Mouse (Mus musculus) spleen, adult 12 weeks (tissue): ENCODE measurements around the gene Srarp.

Source experiments
- DNase-seq: peaks from one replicate; pipeline ENCODE4 v3.0.0; 2022; ENCODE audit warnings: low spot score

Gene Srarp

GRCm38 (mm10) chr4:141435974-141436373, at the start of gene Srarp:
Gene Srarp (minus strand): TSS chr4:141436105.
- no peak for DNase-seq

DNA sequence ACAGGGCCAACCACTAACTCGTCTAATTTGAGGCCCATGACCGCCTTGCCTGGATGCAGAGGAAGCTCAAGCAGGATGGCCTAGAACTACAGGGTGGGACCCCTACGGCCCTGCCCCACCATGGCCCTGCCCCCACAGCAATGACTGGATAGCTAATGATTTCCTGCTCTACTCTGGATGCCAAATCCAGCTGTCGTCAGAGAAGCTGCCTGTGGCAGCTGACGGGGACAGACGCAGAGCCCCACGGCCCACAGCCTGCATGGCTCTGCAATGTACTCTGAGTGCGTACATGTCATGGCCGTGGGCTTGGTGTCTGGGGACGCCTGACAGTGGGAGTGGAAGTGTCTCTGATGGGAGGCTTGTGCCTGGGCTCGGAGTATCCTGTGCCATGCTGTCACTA, 48.2 kb upstream of the Srarp start:
- no peak for DNase-seq

- no peak for DNase-seq
These were observed 43.5 kb upstream of the Srarp start for GRCm38 (mm10) chr4:141479411-141479810.

DNA sequence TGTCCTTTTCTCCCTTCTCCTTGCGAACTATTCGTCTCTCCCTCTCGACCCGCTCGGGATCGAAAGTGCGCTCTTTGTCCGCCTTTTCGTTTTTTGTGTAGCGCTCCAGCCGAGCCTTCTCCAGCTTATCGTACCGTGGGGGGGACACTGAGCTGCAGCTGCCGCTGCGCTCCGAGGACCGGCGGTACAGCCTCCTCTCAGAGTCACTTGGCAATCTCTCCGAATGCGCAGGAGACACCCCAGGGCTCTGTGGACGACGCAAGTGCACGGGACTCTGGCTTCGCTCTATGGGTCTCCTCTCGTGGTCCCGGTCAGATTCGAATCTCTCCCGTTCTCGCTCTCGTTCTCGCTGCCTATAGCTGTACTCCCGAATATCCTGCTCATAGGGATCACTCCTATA, 42.9 kb upstream of the Srarp start:
- DNase-seq = no peak

DNA sequence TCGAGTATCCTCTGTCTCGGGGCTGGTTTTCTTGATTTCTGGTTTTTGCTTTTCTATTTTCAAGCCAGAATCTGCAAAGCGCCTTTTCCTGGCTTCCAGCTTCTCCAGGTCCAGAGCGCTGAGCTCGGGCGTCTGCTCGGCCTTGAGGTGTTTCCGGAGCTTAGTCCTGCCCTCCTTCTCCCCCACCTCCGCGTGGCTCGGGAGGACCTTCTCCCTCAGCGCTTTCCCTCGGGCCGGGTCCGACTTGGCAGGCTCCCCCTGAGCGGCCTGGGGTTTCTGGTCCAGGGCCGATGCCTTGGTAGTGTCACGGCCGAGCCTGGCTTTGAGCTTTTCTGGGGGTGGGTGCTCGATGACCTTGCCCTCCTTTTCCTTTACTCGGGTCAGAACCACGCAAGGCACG, 42.3 kb upstream of the Srarp start:
- DNase-seq = no peak

- DNase-seq = peak; percentile 51
These were observed 41.8 kb upstream of the Srarp start for GRCm38 (mm10) chr4:141477681-141478102.

DNA sequence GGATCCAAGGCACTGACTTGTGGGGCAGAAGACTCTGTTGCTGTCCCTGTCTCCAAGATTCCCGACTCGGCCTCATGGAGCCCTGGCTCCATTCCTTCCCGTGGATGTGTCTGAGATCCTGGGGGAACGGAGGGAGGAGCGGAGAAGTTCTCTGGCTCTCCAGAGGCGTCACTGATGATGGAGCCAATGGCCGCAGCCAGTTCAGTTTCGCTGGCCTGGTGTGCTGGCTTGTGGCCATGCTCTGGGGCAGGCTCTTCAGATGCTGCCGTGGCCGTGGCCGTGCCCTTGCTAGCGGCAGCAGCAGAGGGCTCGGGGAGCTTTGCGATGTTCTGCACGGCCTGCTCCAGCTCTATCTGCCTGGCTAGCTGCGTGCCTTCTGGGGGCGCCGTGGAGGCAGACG, 38.5 kb upstream of the Srarp start:
- no peak for DNase-seq

DNA sequence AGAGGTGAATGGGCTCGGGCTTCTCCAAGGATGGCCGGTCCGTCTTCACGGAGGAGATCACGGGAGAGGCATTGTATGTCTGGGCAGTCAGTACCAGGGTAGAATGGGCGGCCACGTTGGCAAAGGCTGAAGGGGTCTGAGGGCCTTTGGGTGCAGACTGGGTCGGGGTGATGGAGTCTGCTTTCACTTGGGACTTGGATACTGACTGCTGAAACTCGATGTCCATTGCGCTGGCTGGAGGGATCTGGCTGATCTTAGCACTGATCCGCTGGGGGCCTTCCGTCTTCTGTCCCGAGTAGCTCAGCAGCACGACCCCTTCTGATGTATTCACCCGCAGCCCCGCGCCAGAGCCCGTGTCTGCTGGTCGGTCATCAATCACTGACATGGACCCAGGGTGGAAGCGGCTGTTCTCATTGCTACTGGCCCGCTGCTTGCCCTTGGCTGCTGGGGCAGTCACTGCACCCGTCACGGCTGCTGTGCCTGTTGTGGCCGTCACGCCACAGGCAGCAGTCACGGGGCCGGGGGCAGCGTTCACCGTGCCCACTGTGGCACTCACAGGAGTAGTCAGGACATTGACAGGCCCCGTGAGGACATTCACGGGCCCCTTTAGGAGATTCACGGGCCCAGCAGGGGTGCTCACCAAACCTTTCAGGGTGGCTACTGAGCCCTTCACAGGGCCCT, 36.9 kb upstream of the Srarp start:
- no peak for DNase-seq

DNA sequence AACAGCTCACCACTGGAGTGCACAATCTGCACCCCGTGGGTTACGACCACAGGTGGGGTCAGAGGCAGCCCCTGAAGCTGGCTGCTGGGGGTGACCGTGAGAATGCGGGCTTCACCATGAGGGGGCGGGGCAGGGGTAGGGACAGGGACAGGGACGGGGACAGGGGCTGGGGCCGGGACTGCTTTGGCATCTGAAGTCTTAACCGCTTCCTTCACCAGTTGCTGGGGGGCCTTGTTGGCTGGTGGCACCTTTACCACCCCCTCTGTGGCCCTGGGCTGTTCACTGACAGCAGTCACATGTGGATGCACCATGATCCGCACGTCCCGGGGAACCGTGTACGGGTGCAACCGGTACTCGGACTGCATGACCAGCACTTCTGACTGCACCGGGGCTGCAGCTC, 35.6 kb upstream of the Srarp start:
- no peak for DNase-seq

GRCm38 (mm10) chr4:141469343-141469742, 33.4 kb upstream of the Srarp start:
- DNase-seq = no peak

- DNase-seq = no peak
These were observed 32.7 kb upstream of the Srarp start for GRCm38 (mm10) chr4:141468576-141468975.

- DNase-seq = no peak
These were observed 31.6 kb upstream of the Srarp start for GRCm38 (mm10) chr4:141467581-141467927.

GRCm38 (mm10) chr4:141466844-141467580, 31.1 kb upstream of the Srarp start:
- no peak for DNase-seq

- no peak for DNase-seq
These were observed 30.4 kb upstream of the Srarp start for GRCm38 (mm10) chr4:141466289-141466795.

DNA sequence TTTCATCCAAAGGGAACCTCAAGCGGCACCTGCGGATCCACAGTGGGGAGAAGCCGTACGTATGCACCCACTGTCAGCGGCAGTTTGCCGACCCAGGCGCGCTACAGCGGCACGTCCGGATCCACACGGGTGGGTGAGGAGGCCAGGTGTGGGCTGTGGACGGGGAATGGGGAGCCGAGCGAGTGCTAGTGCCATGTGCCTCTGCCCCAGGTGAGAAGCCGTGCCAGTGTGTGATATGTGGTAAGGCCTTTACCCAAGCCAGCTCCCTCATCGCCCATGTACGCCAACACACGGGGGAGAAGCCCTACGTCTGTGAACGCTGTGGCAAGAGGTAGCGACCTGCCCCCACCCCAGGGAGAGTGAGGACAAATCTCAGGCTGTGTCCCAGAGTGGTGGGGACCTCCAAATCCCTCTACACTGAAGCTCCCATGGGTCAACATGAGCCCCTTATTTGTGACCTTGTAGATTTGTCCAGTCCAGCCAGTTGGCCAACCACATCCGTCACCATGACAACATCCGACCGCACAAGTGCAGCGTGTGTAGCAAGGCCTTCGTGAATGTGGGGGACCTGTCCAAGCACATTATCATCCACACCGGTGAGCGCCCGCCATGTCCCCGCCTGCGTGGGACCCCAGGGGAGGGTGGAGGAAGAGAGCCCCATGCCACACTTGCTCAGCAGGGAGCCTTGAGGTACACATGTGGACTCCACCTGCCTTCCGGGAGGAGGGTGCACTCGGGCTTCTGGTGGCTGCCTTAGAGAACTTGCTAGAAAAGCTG, 29.8 kb upstream of the Srarp start:
- no peak for DNase-seq

DNA sequence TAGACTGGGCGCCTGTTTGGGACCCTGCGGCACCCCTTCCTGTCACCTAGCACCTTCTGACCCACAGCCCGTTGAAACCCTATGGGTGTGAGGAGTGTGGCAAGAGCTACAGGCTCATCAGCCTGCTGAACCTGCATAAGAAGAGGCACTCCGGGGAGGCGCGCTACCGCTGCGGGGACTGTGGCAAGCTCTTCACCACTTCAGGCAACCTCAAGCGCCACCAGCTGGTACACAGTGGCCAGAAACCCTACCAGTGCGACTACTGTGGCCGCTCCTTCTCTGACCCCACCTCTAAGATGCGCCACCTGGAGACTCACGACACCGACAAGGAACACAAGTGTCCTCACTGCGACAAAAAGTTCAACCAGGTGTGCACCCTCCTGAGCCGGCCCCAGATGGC, 28.8 kb upstream of the Srarp start:
- DNase-seq = no peak

GRCm38 (mm10) chr4:141463472-141463871, 27.6 kb upstream of the Srarp start:
- DNase-seq = no peak

GRCm38 (mm10) chr4:141461576-141461975, 25.7 kb upstream of the Srarp start:
- no peak for DNase-seq

- DNase-seq = no peak
These were observed 25.2 kb upstream of the Srarp start for GRCm38 (mm10) chr4:141461088-141461487.

- DNase-seq = no peak
These were observed 24.6 kb upstream of the Srarp start for GRCm38 (mm10) chr4:141460481-141460880.

GRCm38 (mm10) chr4:141459766-141460165, 23.9 kb upstream of the Srarp start:
- DNase-seq = no peak

DNA sequence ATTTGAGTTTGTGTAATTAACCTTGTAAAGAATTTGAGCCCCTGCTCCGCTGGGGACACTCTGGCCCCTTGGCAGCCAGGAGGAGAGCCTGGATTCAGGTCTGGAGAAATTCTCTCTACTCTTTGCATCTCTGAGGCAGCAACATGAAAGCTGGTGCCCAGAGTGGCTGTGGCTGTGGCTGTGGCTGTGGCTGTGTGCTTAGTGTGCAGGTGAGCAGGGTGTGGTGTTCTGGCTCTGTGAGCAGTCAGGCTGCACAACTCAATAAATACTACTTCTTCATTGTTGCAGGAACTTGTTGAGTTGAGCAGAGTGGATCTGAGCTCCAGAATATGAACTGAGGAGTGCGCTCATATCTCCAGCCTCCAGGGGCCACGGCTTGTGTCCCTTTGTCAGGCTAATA, 23.0 kb upstream of the Srarp start:
- no peak for DNase-seq

GRCm38 (mm10) chr4:141458236-141458635, 22.3 kb upstream of the Srarp start:
- DNase-seq = no peak
